Mouse (Mus musculus): ENCODE measurements around the gene Cdc37. TPM values are rescaled to one million over a fixed set of nuclear protein-coding genes. Genes with fewer than 3 reads are reported as not detected.

Gene Cdc37
- polyA plus RNA-seq, 1 experiment from 2014 or later, result 301 TPM

GRCm38 (mm10) chr9:21134595-21135328, 15.0 kb downstream of the Cdc37 start:
- 48% methylated on average over 9 of the region's 9 CpGs for WGBS
- Histone ChIP-seq H3K9ac (ENCODE audit: low read length) (no peak overlapping the region), H3K27me3 (ENCODE audit: control insufficient read depth, insufficient read depth, low read depth, low read length) (no peaks in the 10 kb centered on the region), H3K4me2 (ENCODE audit: low read depth, low read length) (no peak overlapping the region), H3K27ac (ENCODE audit: low read length) (peak overlapping the region; percentile 33), H3K9me3 (ENCODE audit: control insufficient read depth, low read length) (no peaks in the 10 kb centered on the region), H3K4me1 (replicated peaks; ENCODE audit: control insufficient read depth, insufficient read depth, low read length) (peaks cover 20% of the 10 kb centered on the region), H3K36me3 (ENCODE audit: control insufficient read depth, insufficient read depth, low read length) (peaks cover 11% of the 10 kb centered on the region), H3K4me3 (ENCODE audit: low read length) (no peak overlapping the region)
- ATAC-seq (ENCODE audit: low read depth), result no peak

GRCm38 (mm10) chr9:21133064-21133707, 16.6 kb downstream of the Cdc37 start:
- no peaks in the 10 kb centered on the region; the same call in 1 of the 2 replicates for H3K36me3 ChIP-seq (ENCODE audit: control insufficient read depth, insufficient read depth, low read length)
- H3K27ac ChIP-seq (ENCODE audit: low read length), result no peak overlapping the region
- H3K4me2 ChIP-seq (ENCODE audit: low read depth, low read length), result no peak overlapping the region
- no peak overlapping the region for H3K4me3 ChIP-seq (ENCODE audit: low read length)
- WGBS, result 67% methylated on average over 9 of the region's 9 CpGs
- peaks cover 20% of the 10 kb centered on the region for H3K4me1 ChIP-seq (replicated peaks; ENCODE audit: control insufficient read depth, insufficient read depth, low read length)
- no peaks in the 10 kb centered on the region for H3K27me3 ChIP-seq (ENCODE audit: control insufficient read depth, insufficient read depth, low read depth, low read length)
- no peak for ATAC-seq (ENCODE audit: low read depth)
- H3K9ac ChIP-seq (ENCODE audit: low read length), result no peak overlapping the region
- no peaks in the 10 kb centered on the region for H3K9me3 ChIP-seq (ENCODE audit: control insufficient read depth, low read length)

GRCm38 (mm10) chr9:21132102-21132775, 17.5 kb downstream of the Cdc37 start:
- no peak overlapping the region for H3K9ac ChIP-seq (ENCODE audit: low read length)
- no peak overlapping the region for H3K4me2 ChIP-seq (ENCODE audit: low read depth, low read length)
- H3K27me3 ChIP-seq (ENCODE audit: control insufficient read depth, insufficient read depth, low read depth, low read length), result no peaks in the 10 kb centered on the region
- no peak overlapping the region for H3K27ac ChIP-seq (ENCODE audit: low read length)
- WGBS, result 70% methylated on average over 12 of the region's 12 CpGs
- H3K36me3 ChIP-seq (ENCODE audit: control insufficient read depth, insufficient read depth, low read length), result no peaks in the 10 kb centered on the region; the same call in 1 of the 2 replicates
- H3K4me3 ChIP-seq (ENCODE audit: low read length), result no peak overlapping the region
- no peaks in the 10 kb centered on the region for H3K9me3 ChIP-seq (ENCODE audit: control insufficient read depth, low read length)
- peaks cover 20% of the 10 kb centered on the region for H3K4me1 ChIP-seq (replicated peaks; ENCODE audit: control insufficient read depth, insufficient read depth, low read length)
- ATAC-seq (ENCODE audit: low read depth), result no peak

GRCm38 (mm10) chr9:21131059-21131956, 18.5 kb downstream of the Cdc37 start, which contains the start of gene Tyk2:
TSS of gene Tyk2 (minus strand) at chr9:21131243.
- Histone ChIP-seq H3K4me1 (replicated peaks; ENCODE audit: control insufficient read depth, insufficient read depth, low read length) (peaks cover 20% of the 10 kb centered on the region), H3K4me2 (ENCODE audit: low read depth, low read length) (peak within 1 kb of the TSS; percentile 77), H3K27me3 (ENCODE audit: control insufficient read depth, insufficient read depth, low read depth, low read length) (no peaks in the 10 kb centered on the region), H3K4me3 (ENCODE audit: low read length) (peak within 1 kb of the TSS; percentile 86), H3K9ac (ENCODE audit: low read length) (peak within 1 kb of the TSS; percentile 82), H3K9me3 (ENCODE audit: control insufficient read depth, low read length) (no peaks in the 10 kb centered on the region), H3K27ac (ENCODE audit: low read length) (peak within 1 kb of the TSS; percentile 65; the same call in 1 of the 2 replicates), H3K36me3 (ENCODE audit: control insufficient read depth, insufficient read depth, low read length) (peaks cover 3% of the 10 kb centered on the region; the same call in 1 of the 2 replicates)
- ATAC-seq (ENCODE audit: low read depth), result peak; percentile 98
- 5% methylated on average over 37 of the region's 37 CpGs for WGBS

- Histone ChIP-seq H3K9ac (ENCODE audit: low read length) (no peak overlapping the region), H3K4me2 (ENCODE audit: low read depth, low read length) (no peak overlapping the region), H3K4me3 (ENCODE audit: low read length) (no peak overlapping the region), H3K9me3 (ENCODE audit: control insufficient read depth, low read length) (no peaks in the 10 kb centered on the region), H3K36me3 (ENCODE audit: control insufficient read depth, insufficient read depth, low read length) (peaks cover 8% of the 10 kb centered on the region; the same call in 1 of the 2 replicates), H3K4me1 (replicated peaks; ENCODE audit: control insufficient read depth, insufficient read depth, low read length) (peaks cover 4% of the 10 kb centered on the region; the same call in 1 of the 2 replicates), H3K27ac (ENCODE audit: low read length) (no peak overlapping the region), H3K27me3 (ENCODE audit: control insufficient read depth, insufficient read depth, low read depth, low read length) (no peaks in the 10 kb centered on the region)
- WGBS, result 44% methylated on average over 2 of the region's 2 CpGs
- ATAC-seq (ENCODE audit: low read depth), result no peak
Measured at GRCm38 (mm10) chr9:21126259-21126627, 23.5 kb downstream of the Cdc37 start.

GRCm38 (mm10) chr9:21125502-21126258, 24.1 kb downstream of the Cdc37 start:
- no peak overlapping the region for H3K9ac ChIP-seq (ENCODE audit: low read length)
- H3K4me1 ChIP-seq (replicated peaks; ENCODE audit: control insufficient read depth, insufficient read depth, low read length), result peaks cover 4% of the 10 kb centered on the region; the same call in 1 of the 2 replicates
- H3K9me3 ChIP-seq (ENCODE audit: control insufficient read depth, low read length), result no peaks in the 10 kb centered on the region
- peaks cover 8% of the 10 kb centered on the region; the same call in 1 of the 2 replicates for H3K36me3 ChIP-seq (ENCODE audit: control insufficient read depth, insufficient read depth, low read length)
- no peak for ATAC-seq (ENCODE audit: low read depth)
- H3K4me3 ChIP-seq (ENCODE audit: low read length), result no peak overlapping the region
- WGBS, result 80% methylated on average over 9 of the region's 9 CpGs
- H3K27ac ChIP-seq (ENCODE audit: low read length), result no peak overlapping the region
- H3K4me2 ChIP-seq (ENCODE audit: low read depth, low read length), result no peak overlapping the region
- H3K27me3 ChIP-seq (ENCODE audit: control insufficient read depth, insufficient read depth, low read depth, low read length), result no peaks in the 10 kb centered on the region

GRCm38 (mm10) chr9:21124837-21125236, 24.9 kb downstream of the Cdc37 start:
- no peak overlapping the region for H3K27ac ChIP-seq (ENCODE audit: low read length)
- H3K36me3 ChIP-seq (ENCODE audit: control insufficient read depth, insufficient read depth, low read length), result peaks cover 8% of the 10 kb centered on the region; the same call in 1 of the 2 replicates
- WGBS, result 79% methylated on average over 5 of the region's 5 CpGs
- no peak overlapping the region for H3K4me3 ChIP-seq (ENCODE audit: low read length)
- H3K27me3 ChIP-seq (ENCODE audit: control insufficient read depth, insufficient read depth, low read depth, low read length), result no peaks in the 10 kb centered on the region
- no peaks in the 10 kb centered on the region for H3K4me1 ChIP-seq (replicated peaks; ENCODE audit: control insufficient read depth, insufficient read depth, low read length)
- H3K9me3 ChIP-seq (ENCODE audit: control insufficient read depth, low read length), result no peaks in the 10 kb centered on the region
- H3K9ac ChIP-seq (ENCODE audit: low read length), result no peak overlapping the region
- H3K4me2 ChIP-seq (ENCODE audit: low read depth, low read length), result no peak overlapping the region
- ATAC-seq (ENCODE audit: low read depth), result no peak

- Histone ChIP-seq H3K4me2 (ENCODE audit: low read depth, low read length) (no peak overlapping the region), H3K4me1 (replicated peaks; ENCODE audit: control insufficient read depth, insufficient read depth, low read length) (no peaks in the 10 kb centered on the region), H3K27me3 (ENCODE audit: control insufficient read depth, insufficient read depth, low read depth, low read length) (no peaks in the 10 kb centered on the region), H3K9me3 (ENCODE audit: control insufficient read depth, low read length) (no peaks in the 10 kb centered on the region), H3K27ac (ENCODE audit: low read length) (no peak overlapping the region), H3K9ac (ENCODE audit: low read length) (no peak overlapping the region), H3K4me3 (ENCODE audit: low read length) (no peak overlapping the region), H3K36me3 (ENCODE audit: control insufficient read depth, insufficient read depth, low read length) (peaks cover 5% of the 10 kb centered on the region; the same call in 1 of the 2 replicates)
- WGBS, result 84% methylated on average over 16 of the region's 16 CpGs
- ATAC-seq (ENCODE audit: low read depth), result no peak
Measured at GRCm38 (mm10) chr9:21121483-21121882, 28.3 kb downstream of the Cdc37 start.
